Mouse (Mus musculus) cerebellum, adult 2 months (tissue): ENCODE results near the gene Slc46a2. TPM values are rescaled to one million over a fixed set of nuclear protein-coding genes. Genes with fewer than 3 reads are reported as not detected.

Experiments used
- DNase-seq, 2 experiments: peaks; one replicate each; pipeline ENCODE4 v3.0.0; 2021
- H3K27ac ChIP-seq: fragments of 200-500 bp; 2 replicates; pipeline ENCODE4 v1.5.1; 2012; ENCODE audit warnings: low read length, control low read depth, inconsistent platforms; ENCODE audit not compliant: insufficient read depth
- H3K27me3 ChIP-seq: fragments of 200-500 bp; 2 replicates; pipeline ENCODE4 v1.6.1; 2012; ENCODE audit warnings: inconsistent platforms, mild to moderate bottlenecking, low read length, moderate library complexity; ENCODE audit not compliant: control insufficient read depth, insufficient read depth
- H3K4me1 ChIP-seq: fragments of 200-500 bp; 2 replicates; pipeline ENCODE4 v1.6.1; 2011; ENCODE audit warnings: low read length; ENCODE audit not compliant: control insufficient read depth, insufficient read depth
- H3K4me3 ChIP-seq: fragments of 200-500 bp; replicated peaks from 2 replicates; pipeline ENCODE3; 2011; ENCODE audit warnings: mild to moderate bottlenecking, low read depth, low read length, control low read depth; ENCODE audit not compliant: insufficient read depth
- CTCF ChIP-seq: fragments of 200-500 bp; IDR thresholded peaks from 2 replicates; pipeline ENCODE4 v1.5.1; 2011; ENCODE audit warnings: low read depth, mild to moderate bottlenecking, control low read depth, low read length, moderate library complexity, borderline replicate concordance; ENCODE audit not compliant: insufficient read depth
- POLR2A ChIP-seq: fragments of 200-500 bp; IDR thresholded peaks from 2 replicates; pipeline ENCODE4 v1.6.1; 2011; ENCODE audit warnings: low read length, control low read depth, borderline replicate concordance; ENCODE audit not compliant: insufficient read depth
- WGBS: fragments of 180-500 bp; shearing (Covaris S2); methylation state at CpG from one replicate; pipeline ENCODE4 v1.1.7; 2018; 5-methylcytosine and 5-hydroxymethylcytosine counted together
- polyA plus RNA-seq: library from polyadenylated mRNA; depleted of rRNA; stranded (reverse); fragments of >200 nt; gene quantifications from 2 replicates; pipeline ENCODE4 v1.2.3, GENCODE M21; 2012

Slc46a2 gene
- polyA plus RNA-seq, 1 experiment, result not detected

DNA sequence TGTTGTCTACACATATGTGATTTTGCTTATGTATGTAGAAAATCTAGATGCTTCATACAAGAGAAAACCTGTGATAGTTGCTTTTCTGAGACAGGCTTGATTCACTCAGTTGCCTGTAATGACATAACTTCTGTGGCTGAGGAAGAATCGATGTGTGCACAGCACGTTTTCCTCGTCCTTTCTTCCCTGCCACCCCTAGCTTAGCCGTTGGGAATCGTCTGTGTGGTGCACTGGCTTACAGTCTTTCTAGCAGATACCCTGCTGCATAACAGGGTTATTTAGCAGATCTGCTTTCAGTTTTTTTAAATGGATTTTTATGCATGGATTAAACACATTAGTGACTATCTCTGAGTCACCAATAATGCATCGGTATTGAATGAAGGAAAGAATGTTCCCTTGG, 38.3 kb downstream of the Slc46a2 start:
- 54% methylated on average over 6 of the region's 6 CpGs for WGBS
- no peak for DNase-seq
- Histone ChIP-seq H3K4me1 (peaks cover 14% of the 10 kb centered on the region), H3K27ac (no peak overlapping the region), H3K27me3 (no peaks in the 10 kb centered on the region), H3K4me3 (no peak overlapping the region)
- TF ChIP-seq POLR2A (no peak), CTCF (no peak)

GRCm38 (mm10) chr4:59873830-59874229, 41.0 kb downstream of the Slc46a2 start:
- peaks cover 17% of the 10 kb centered on the region for H3K4me1 ChIP-seq
- no peaks in the 10 kb centered on the region for H3K27me3 ChIP-seq
- H3K27ac ChIP-seq, result no peak overlapping the region
- no peak for TF ChIP-seq POLR2A
- TF ChIP-seq CTCF, result no peak
- 45% methylated on average over 5 of the region's 5 CpGs for WGBS
- no peak for DNase-seq
- no peak overlapping the region for H3K4me3 ChIP-seq

DNA sequence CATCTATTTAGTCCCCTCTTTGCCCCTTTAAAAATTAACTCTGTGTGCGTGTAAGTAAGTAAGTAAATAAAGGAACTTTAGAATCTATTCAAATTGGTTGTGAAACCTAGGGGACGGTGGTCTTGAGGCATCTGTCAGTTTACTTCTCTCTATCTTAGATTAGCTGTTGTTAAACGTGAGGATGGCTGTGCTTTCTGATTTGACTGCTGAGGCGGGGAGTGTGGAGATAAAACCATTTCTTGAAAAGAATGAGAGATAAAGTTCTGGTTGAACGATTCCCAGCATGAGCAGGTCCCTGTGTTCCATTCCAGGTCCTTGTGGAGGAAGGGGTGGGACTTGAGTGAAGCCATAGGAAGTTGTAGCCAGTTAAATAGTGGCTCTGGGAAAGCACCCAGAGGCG, 41.6 kb downstream of the Slc46a2 start:
- H3K4me3 ChIP-seq, result no peak overlapping the region
- no peak for DNase-seq
- peaks cover 17% of the 10 kb centered on the region for H3K4me1 ChIP-seq
- no peak overlapping the region for H3K27ac ChIP-seq
- H3K27me3 ChIP-seq, result no peaks in the 10 kb centered on the region
- TF ChIP-seq CTCF (no peak), POLR2A (no peak)
- 46% methylated on average over 6 of the region's 6 CpGs for WGBS

DNA sequence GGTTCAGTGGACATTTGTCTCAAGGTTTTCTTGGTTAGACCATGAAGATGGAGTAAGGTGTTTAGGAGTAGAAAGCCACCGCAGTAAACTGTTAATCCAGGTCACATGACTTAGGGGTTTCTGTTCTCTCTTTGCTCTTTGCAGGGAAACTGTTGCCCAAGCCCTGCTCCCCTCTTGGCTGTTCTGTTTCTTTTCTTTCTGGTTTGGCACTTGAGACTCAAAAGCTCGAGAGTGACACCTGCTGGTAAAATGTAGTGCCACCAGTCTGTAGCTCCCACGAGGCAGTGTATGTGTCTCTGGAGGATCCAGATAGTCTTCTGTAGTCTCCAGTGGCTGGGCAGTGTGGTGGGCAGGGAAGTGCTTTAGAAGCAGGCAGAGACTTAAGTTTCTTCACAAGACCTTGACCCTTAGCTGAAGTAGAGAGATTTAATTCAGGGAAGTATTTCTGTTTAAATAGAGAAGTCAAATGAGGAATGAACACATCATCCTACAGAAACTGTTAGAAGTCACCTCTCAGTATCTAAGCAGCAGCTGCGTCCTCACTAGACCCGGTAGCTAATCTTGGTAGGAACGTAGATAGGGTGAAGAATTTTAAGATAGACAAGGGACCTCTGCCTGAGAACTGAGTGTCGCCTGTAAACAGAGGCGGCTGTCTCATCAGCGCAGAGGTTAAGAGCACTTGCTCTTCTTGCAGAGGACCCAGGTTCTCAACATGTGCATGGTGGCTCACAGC, 43.8 kb downstream of the Slc46a2 start:
- TF ChIP-seq POLR2A (no peak), CTCF (peak; percentile 86)

DNA sequence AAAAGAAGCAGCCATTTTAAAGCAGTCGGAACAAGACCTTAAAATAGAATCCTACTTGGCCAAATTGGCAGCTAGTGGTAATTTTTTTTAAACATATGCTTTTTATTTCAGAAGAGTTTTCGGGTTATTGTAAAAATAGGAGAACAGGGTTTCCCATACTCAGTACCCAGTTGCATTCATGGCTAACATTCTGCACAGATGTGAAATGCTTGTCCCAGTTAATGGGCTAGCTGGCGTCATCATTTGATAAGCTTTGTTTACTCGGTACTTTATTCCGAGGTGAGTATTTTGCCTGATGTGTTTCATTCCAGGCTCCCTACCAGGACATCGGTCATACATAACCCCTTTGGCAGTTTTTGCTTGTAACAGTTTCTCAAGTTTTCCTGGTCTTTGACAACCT, 44.4 kb downstream of the Slc46a2 start:
- no peak for TF ChIP-seq CTCF
- TF ChIP-seq POLR2A, result no peak
- 36% methylated on average over 6 of the region's 6 CpGs for WGBS
- peaks cover 20% of the 10 kb centered on the region for H3K4me1 ChIP-seq
- H3K27ac ChIP-seq, result no peak overlapping the region
- H3K4me3 ChIP-seq, result no peak overlapping the region
- no peak for DNase-seq
- H3K27me3 ChIP-seq, result no peaks in the 10 kb centered on the region

More for the DNA sequence above, 43.8 kb downstream of the Slc46a2 start:
- Histone ChIP-seq H3K27me3 (no peaks in the 10 kb centered on the region), H3K27ac (no peak overlapping the region), H3K4me3 (no peak overlapping the region), H3K4me1 (peaks cover 23% of the 10 kb centered on the region)
- peak; percentile 81 to 87 for DNase-seq
- WGBS, result 58% methylated on average over 9 of the region's 9 CpGs

DNA sequence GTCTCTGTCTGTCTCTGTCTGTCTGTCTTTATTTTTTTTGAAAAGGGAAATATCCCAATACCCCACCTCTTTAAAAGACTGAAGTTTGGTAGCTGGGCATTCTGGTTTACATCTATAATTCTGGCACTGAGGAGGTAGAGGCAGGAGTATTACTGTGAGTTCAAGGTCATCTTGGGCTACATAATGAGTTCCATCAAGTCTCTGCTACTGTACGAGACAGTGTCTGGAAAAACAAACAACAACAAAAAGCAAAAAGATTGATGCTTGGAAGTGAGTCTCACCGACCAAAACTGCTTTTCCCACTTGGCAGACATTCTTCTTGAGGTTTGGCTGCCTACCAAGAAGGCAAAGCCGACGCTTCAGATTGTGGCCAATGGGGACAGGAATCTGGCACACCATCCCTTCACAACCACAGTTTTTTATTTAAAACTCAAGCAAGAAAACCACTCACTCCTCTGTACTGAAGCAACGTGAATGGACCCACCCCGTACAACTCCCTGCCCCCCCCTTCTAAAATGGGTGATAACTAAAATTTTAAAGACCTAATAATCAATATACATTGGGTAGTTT, 45.3 kb downstream of the Slc46a2 start:
- Histone ChIP-seq H3K4me1 (peaks cover 20% of the 10 kb centered on the region), H3K27ac (no peak overlapping the region), H3K4me3 (no peak overlapping the region), H3K27me3 (no peaks in the 10 kb centered on the region)
- 2% methylated on average over 6 of the region's 6 CpGs for WGBS
- TF ChIP-seq POLR2A (no peak), CTCF (no peak)
- DNase-seq, result peak; percentile 71 to 80

DNA sequence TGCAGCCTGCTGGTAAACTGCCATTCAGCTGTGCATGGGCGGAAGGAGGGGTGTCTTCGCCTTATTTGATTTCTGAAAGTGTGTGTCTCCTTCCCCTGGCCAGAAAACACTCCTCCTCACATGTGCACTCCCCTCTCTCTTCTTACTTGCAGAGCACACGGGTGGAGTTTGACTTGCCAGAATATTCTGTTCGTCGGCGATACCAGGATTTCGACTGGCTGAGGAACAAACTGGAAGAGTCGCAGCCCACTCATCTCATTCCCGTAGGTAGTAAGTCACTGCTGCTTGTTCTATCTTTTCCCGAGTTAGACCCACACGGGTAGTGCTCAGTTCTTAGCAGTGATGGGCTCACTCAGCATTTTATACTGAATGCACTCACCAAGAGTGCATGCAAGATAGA, 46.8 kb downstream of the Slc46a2 start:
- WGBS, result 65% methylated on average over 11 of the region's 11 CpGs
- no peak overlapping the region for H3K4me3 ChIP-seq
- TF ChIP-seq CTCF (no peak), POLR2A (no peak)
- peaks cover 26% of the 10 kb centered on the region for H3K4me1 ChIP-seq
- DNase-seq, result no peak
- H3K27me3 ChIP-seq, result no peaks in the 10 kb centered on the region
- H3K27ac ChIP-seq, result no peak overlapping the region

- Histone ChIP-seq H3K4me3 (no peak overlapping the region), H3K27me3 (no peaks in the 10 kb centered on the region), H3K4me1 (peaks cover 41% of the 10 kb centered on the region), H3K27ac (no peak overlapping the region)
- no peak for DNase-seq
- 48% methylated on average over 6 of the region's 6 CpGs for WGBS
- no peak for TF ChIP-seq POLR2A
- no peak for TF ChIP-seq CTCF
These were observed 51.0 kb downstream of the Slc46a2 start for GRCm38 (mm10) chr4:59863869-59864268.
